Mouse (Mus musculus): Measurements from ENCODE around the gene E330014E10Rik.
"Not testable (repeated sequence)": the region's sequence is repeated elsewhere in the genome, so short reads cannot be mapped to it uniquely, and the experiment has no call there.

DNA sequence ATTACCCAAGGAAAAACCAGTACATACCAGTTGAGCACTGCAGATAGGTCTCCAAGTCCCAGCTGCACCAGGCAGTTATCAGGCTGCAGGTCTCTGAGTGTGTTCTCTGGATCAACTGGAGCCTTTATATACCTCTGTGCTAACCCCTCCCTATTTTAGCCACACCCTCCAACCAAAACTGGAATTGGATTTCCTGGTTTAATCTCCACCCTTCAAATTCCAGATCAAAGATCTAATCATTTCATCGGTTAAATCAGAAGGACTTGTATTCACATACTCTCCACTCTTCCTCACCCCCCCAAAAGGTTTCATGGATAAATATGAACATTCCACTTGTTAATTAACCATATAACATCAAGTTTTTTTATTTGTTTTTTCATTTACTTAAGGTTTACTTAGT is 39.7 kb upstream of the E330014E10Rik start, which contains the start of gene Gm7978:
- not testable (repeated sequence) for TF ChIP-seq CTCF (IDR thresholded peaks at IDR 0.05; ENCODE audit: low read depth, low read length); POLR2A (IDR thresholded peaks at IDR 0.05; ENCODE audit: extremely low read depth, insufficient read depth, low read length)

Data from liver, adult 2 months (tissue).